Mouse (Mus musculus) E14TG2a.4 (cell line): ENCODE results near the gene Ffar2.

Source experiments
- H3K27me3 ChIP-seq: 2 replicates; pipeline ENCODE4 v1.6.1; 2014; ENCODE audit warnings: low read length, control low read depth; ENCODE audit not compliant: insufficient read depth
- H3K36me3 ChIP-seq: 2 replicates; pipeline ENCODE4 v1.6.1; 2014; ENCODE audit warnings: low read length, control low read depth; ENCODE audit not compliant: insufficient read depth
- H3K4me1 ChIP-seq: replicated peaks from 2 replicates; pipeline ENCODE4 v1.6.1; 2014; ENCODE audit warnings: low read depth, low read length, control low read depth
- H3K4me3 ChIP-seq: replicated peaks from 2 replicates; pipeline ENCODE4 v1.5.1; 2014; ENCODE audit warnings: mild to moderate bottlenecking, low read length
- H3K9me3 ChIP-seq: 2 replicates; pipeline ENCODE4 v1.6.1; 2014; ENCODE audit warnings: low read length, control low read depth
- CTCF ChIP-seq: conservative IDR thresholded peaks from 2 replicates; pipeline ENCODE4 v1.5.1; 2014; ENCODE audit warnings: low read length
- NANOG ChIP-seq: IDR thresholded peaks from 2 replicates; pipeline ENCODE4 v1.6.1; 2014; ENCODE audit warnings: borderline replicate concordance, low read length, mixed read lengths
- POU5F1 ChIP-seq: IDR thresholded peaks from 2 replicates; pipeline ENCODE4 v1.6.1; 2014; ENCODE audit warnings: low read length, borderline replicate concordance

Ffar2 gene

DNA sequence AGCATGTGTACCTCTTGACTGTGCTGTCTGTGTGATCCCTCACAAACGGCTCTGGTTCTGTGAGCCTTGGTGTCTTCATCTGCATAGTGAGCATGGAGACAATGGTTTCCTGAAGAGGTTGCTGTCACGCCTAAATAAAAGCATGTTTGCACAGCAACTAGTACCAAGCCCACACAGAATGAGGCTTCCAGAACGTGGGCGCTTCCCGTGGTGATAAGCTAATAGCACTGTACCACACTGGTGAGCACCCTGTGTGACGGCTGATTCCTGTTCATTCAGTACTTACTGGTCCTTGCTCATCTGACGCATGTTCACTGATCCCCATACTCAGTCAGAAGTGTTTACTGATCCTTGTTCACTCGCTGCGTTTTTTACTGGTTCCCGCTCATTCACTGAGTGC lies 33.4 kb downstream of the Ffar2 start:
- no peaks in the 10 kb centered on the region for H3K9me3 ChIP-seq
- peaks cover 55% of the 10 kb centered on the region for H3K27me3 ChIP-seq
- H3K36me3 ChIP-seq, result no peaks in the 10 kb centered on the region
- H3K4me1 ChIP-seq, result peaks cover 65% of the 10 kb centered on the region
- H3K4me3 ChIP-seq, result no peak overlapping the region
- TF ChIP-seq CTCF (no peak), NANOG (no peak), POU5F1 (no peak)

DNA sequence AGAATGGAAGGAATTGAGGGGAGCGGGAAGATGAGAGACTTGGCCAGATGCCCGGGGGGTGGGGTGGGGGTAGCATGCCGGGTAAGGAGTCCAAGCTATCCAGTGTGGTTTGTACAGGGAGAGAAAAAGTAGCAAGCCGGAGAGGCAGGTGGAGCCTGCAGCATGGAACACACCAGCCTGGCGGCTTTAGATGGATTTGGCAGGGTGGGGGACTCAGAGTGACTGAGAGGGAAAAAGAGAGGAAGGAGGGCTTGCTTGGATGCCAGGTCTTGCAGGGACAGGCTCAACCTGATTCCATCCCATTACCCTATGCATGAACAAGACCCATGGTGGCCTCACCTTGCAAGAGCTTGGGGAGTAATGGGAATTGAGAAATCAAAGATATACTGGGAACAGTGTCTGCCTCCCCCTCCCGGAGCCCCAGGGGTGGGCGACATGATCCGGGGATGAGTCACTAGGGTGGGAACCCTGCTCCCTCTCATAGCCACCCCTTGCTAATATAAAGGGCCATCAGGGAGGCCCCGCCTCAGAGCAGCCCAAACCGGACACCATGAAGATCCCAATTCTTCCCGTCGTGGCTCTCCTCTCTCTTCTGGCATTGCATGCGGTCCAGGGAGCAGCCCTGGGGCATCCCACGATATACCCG lies 36.1 kb downstream of the Ffar2 start, which contains the start of gene Krtdap:
TSS of gene Krtdap (plus strand) at position 520 of the 646 bp plus-strand sequence.
- peaks cover 70% of the 10 kb centered on the region for H3K4me1 ChIP-seq
- TF ChIP-seq POU5F1, result no peak
- TF ChIP-seq NANOG, result no peak
- no peak for TF ChIP-seq CTCF
- H3K4me3 ChIP-seq, result peak within 1 kb of the TSS; percentile 37
- H3K9me3 ChIP-seq, result no peaks in the 10 kb centered on the region
- H3K36me3 ChIP-seq, result no peaks in the 10 kb centered on the region
- peaks cover 75% of the 10 kb centered on the region for H3K27me3 ChIP-seq

DNA sequence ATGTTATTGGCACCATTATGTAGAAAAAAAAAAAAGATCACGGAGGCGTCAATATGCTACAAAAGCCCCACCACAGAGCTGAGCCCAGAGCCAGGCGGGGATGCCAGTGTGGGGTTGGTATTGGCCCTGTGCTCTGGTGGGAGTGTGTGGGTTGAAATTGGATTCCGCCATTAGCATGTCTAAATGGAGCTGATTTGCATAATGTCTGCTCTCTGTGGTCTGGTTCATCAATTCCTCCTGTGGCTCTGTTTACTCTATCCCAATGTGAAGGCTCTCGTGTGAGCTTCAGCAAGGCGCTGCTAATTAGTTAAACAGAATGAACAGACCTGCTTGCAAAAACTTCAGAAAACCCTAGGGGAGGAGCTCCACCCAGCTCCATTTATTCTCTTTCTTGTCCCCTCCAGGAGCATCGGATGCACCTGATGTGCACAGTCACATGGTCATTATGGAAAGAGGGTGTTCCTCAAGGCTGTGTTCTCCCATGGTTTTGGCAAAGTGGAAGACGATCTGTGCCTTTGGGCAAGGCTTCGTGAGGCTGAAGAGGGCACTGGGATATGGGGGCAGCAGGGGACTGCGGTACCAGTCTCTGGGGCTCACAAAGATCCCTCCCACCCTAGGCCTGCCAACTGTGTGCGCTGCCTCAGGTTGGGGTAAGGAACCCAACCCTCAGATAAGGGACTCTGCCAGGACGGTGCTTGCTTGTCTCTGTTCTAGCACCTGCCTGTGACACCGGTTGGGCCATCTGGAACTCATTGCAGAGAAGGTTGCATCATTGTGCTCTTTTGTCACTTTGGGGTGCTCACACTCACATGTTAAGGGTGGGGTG lies 37.6 kb downstream of the Ffar2 start:
- Histone ChIP-seq H3K4me1 (peaks cover 59% of the 10 kb centered on the region), H3K9me3 (no peaks in the 10 kb centered on the region), H3K4me3 (peak overlapping the region; percentile 32), H3K36me3 (no peaks in the 10 kb centered on the region), H3K27me3 (peaks cover 77% of the 10 kb centered on the region)
- TF ChIP-seq CTCF, result no peak
- no peak for TF ChIP-seq POU5F1
- no peak for TF ChIP-seq NANOG

DNA sequence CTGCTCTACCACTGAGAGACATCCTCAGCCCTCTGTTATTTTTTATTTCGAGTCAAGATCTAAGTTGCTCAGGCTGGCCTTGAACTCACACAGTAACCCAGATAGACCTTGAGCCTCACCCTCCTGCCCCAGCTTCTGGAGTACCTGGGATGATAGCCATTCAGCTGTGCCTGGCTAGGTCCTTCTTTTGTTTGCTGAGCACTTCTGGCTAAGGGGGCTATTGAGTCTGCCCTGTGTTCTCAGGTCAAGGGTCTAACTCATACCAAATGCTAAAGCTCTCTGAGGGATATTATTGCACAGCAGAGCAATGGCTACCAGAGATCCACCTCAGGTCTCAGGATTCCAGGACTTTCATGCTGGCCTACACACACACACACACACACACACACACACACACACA lies 38.4 kb downstream of the Ffar2 start:
- no peaks in the 10 kb centered on the region for H3K36me3 ChIP-seq
- TF ChIP-seq POU5F1 (no peak), CTCF (no peak), NANOG (no peak)
- H3K4me3 ChIP-seq, result no peak overlapping the region
- no peaks in the 10 kb centered on the region for H3K9me3 ChIP-seq
- peaks cover 53% of the 10 kb centered on the region for H3K4me1 ChIP-seq
- H3K27me3 ChIP-seq, result peaks cover 77% of the 10 kb centered on the region

DNA sequence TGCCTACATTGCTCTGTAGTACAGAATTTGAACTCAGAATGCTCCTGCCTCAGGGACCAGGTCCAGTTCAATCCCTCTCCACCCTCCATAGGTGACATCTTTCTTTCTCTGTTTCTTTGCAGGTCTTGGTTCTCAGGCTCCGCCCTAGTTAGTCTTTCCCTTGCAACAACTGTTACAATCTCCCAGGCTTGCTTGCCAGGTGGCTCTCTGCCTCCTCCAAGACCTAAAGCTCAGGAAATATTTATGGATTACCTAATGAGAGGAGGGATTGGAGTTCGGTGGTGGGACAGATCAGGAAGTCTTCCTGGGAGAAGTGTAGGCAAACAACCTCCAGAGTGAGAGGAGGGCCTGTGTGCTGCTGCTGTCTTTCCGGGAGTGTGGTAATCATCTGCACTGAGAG lies 40.9 kb downstream of the Ffar2 start:
- TF ChIP-seq POU5F1, result no peak
- no peak for TF ChIP-seq NANOG
- TF ChIP-seq CTCF, result no peak
- Histone ChIP-seq H3K9me3 (no peaks in the 10 kb centered on the region), H3K27me3 (peaks cover 66% of the 10 kb centered on the region), H3K36me3 (no peaks in the 10 kb centered on the region), H3K4me1 (peaks cover 47% of the 10 kb centered on the region), H3K4me3 (no peak overlapping the region)

DNA sequence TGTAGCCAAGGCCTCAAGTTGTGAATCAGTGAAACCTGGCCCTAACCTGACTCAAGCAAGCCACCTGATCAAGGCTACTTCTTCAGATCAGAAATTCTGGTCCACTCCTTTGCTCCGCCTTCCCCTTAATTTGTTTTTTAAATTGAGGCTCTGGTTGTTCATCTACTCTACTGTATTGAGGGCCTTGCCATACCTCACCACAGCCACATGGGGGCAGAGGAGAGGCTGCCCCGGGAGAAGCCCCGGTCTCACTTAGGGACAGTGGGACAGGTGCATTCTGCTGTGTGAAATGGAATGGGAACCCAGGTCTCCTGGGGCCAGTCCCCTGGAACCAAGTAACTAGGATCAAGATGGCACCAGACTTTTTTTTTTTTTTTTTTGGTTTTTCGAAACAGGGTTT lies 41.8 kb downstream of the Ffar2 start:
- Histone ChIP-seq H3K4me1 (peaks cover 47% of the 10 kb centered on the region), H3K27me3 (peaks cover 60% of the 10 kb centered on the region), H3K4me3 (no peak overlapping the region), H3K9me3 (no peaks in the 10 kb centered on the region), H3K36me3 (no peaks in the 10 kb centered on the region)
- TF ChIP-seq NANOG (no peak), CTCF (peak; percentile 74)

DNA sequence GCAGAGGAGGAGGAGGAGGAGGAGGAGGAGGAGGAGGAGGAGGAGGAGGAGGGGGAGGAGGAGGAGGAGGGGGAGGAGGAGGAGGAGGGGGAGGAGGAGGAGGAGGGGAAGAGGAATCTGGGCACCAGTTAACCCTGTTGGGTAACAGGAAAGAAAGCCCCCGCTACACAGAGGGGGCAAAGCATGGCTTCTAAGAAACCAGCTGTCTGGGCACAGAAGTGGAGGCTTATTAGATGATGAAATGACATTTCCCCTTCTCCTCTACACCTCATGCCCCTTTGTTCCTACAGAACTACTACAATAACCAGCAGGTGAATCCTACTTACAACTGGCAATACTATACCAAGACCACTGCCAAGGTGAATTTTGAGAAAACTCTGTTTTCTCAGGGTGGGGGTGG lies 45.7 kb downstream of the Ffar2 start:
- peaks cover 6% of the 10 kb centered on the region; the same call in 1 of the 2 replicates for H3K9me3 ChIP-seq
- no peak overlapping the region for H3K4me3 ChIP-seq
- H3K36me3 ChIP-seq, result no peaks in the 10 kb centered on the region
- TF ChIP-seq NANOG (no peak), POU5F1 (no peak)
- H3K27me3 ChIP-seq, result peaks cover 55% of the 10 kb centered on the region
- peaks cover 36% of the 10 kb centered on the region for H3K4me1 ChIP-seq

DNA sequence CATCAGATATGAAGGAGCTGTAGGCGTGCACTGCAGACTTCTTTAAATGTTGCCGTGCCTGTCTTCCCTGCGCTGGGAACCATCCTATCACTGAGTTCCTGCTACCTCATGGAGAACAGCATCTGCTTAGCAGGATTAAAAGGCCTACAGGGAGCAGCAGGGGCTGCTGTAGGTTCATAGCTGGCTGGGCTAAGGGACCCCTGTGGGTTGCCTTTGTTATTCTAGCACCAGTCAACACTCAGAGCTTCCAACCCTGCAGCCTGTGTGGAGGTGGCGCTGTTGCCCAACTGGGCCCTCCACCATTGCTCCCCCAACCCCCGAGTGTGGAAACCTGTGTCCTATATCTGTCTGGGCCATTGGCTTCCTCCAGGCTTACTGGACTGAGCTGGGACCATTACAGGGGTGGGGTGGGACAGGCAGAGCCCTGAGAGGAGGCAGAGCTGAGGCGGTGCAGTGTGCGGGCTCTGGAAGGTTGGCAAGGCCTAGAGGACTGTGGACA lies 46.4 kb downstream of the Ffar2 start:
- Histone ChIP-seq H3K4me3 (no peak overlapping the region), H3K9me3 (peaks cover 6% of the 10 kb centered on the region; the same call in 1 of the 2 replicates), H3K27me3 (peaks cover 50% of the 10 kb centered on the region), H3K36me3 (no peaks in the 10 kb centered on the region), H3K4me1 (peaks cover 36% of the 10 kb centered on the region)
- TF ChIP-seq POU5F1 (no peak), CTCF (peak; percentile 13; the same call in 1 of the 2 replicates)
